Mouse (Mus musculus): ENCODE results near the gene Retnlb. TPM values are rescaled to one million over a fixed set of nuclear protein-coding genes. Genes with fewer than 3 reads are reported as not detected.
"Not testable (repeated sequence)": the region's sequence is repeated elsewhere in the genome, so short reads cannot be mapped to it uniquely, and the experiment has no call there.

The Retnlb gene
- total RNA-seq (2014; fragmentation: Nextera tagmentation): not detected in 2 replicates
- not detected in 2 replicates for total RNA-seq (2017)

DNA sequence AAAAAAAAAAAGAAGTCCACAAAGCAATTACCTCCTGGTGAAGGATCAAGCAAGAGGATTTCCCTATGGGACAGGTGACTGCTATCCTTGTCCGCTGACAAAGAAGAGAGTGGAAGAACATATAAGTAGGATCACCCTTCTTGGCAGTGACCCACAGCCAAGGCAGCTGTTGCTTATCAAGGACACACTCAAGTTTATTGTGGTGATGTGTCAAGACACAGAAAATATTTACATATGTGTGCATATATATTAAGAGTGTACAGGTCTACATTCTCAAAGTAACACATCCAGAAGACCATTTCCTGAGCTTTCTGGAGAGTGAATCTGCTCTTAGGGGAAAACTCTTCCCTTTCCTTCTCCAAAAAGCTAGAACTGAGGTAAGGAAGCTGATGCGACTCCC is at the start of gene Retnlb:
TSS of gene Retnlb (plus strand) at position 162 of the 400 bp plus-strand sequence.
- no peak for ATAC-seq (replicated peaks; ENCODE audit: low FRiP score, low TSS enrichment, poor library complexity, severe bottlenecking)

DNA sequence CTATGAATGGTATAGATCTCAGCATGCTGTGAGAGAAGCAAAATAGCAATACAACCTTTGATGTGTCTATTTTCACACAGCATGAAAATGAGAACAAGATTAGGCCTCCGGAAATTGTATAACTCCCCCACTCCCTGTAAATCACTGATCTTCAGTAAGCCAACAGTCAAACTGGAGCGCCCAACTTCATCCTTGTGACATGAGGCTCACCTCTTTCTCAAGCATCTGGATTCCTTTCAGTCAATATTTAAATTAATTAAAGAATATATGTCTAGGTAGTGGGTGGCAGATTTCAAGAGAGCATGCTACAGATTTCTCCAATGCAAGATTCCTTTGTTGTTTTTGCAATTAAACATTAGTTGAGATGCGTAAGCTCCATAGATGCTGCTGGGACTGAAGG is 47.5 kb upstream of the Retnlb start:
- ATAC-seq (replicated peaks; ENCODE audit: low FRiP score, low TSS enrichment, poor library complexity, severe bottlenecking): no peak

GRCm38 (mm10) chr16:48771971-48772445 is 44.6 kb upstream of the Retnlb start, which contains the start of gene Trat1:
Gene Trat1, minus strand, starts transcription at chr16:48772021.
- no peak for ATAC-seq (replicated peaks; ENCODE audit: low FRiP score, low TSS enrichment, poor library complexity, severe bottlenecking)

- no peak for ATAC-seq (replicated peaks; ENCODE audit: low FRiP score, low TSS enrichment, poor library complexity, severe bottlenecking)
Measured at GRCm38 (mm10) chr16:48777254-48777653, 39.4 kb upstream of the Retnlb start.

DNA sequence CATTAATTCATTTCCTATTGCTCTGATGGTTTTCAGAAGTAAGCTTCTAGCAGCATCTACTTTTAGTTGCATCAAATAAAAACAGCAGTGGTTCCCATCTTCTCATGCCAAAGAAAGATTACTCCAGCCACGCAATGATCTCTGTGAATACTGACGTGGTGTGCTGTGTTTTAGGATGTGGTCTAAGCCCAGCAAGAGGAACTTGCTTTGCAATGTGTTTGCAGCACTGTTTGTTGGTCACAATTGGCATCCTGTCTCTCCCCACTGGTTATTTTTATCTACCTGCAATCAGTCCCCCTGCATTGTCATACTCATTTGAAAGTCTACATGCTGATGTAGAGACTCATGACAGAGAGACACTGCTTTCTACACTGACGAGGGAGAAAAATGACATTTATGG is 30.4 kb upstream of the Retnlb start:
- no peak for ATAC-seq (replicated peaks; ENCODE audit: low FRiP score, low TSS enrichment, poor library complexity, severe bottlenecking)

DNA sequence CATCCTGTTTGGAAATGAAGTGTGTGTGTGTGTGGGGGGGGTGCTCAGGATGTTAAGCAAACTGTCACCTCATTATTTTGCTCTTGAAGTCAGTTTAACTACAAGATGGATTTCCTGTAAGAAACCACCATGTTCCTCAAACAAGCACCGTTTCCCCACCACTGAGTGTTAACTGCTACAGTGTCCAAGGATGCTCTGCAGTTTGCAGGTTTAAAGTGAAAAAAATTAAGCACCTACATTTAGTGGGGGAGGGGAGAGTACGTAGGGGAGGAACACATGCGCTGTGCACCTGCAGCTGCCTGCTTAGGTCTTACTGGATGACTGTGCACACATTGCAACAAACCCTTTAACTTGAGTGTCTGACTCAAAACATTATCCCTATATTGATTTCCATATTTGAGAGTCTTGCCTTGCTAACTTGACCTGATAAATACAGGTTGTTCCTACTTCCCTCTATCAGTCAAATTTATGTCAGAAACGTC is 27.9 kb upstream of the Retnlb start:
- ATAC-seq (replicated peaks; ENCODE audit: low FRiP score, low TSS enrichment, poor library complexity, severe bottlenecking): no peak

DNA sequence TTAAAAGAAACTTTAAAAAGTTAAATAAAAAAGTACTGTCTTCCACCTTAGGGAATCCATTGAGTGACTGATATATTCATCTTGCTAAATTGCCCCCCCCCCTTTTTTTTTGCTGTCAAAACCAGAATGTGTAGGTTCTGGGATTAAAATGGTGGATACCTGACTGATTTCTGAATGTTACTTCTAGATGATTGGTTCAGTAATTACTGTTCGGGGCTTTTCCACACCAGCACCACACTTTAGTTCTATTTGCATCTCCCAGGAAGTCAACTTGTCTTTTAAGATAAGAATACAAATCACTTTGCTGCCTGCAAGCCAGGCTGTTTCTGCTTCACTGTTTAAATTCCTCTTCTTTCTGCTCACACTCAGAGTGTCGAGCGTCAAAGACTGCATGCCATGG is 18.4 kb upstream of the Retnlb start:
- ATAC-seq (replicated peaks; ENCODE audit: low FRiP score, low TSS enrichment, poor library complexity, severe bottlenecking): no peak

DNA sequence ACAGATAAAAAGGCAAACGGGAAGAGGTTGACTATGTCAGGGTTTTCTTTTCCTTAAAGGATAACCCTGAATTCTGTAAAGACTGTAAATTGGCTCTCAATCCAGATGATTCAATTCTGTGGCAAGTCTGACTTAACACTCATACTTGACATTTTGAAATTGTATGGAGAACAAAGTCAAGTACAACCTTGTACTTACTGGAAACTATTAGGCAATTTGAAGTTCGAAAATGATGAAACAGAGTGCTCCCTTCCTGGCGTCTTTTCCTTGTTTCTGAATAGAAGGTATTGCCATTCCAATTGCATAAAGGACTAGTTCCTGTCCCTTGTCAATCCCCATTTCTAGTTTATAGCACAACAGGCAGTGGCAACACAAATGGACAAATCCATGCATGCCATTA is 17.2 kb upstream of the Retnlb start:
- no peak for ATAC-seq (replicated peaks; ENCODE audit: low FRiP score, low TSS enrichment, poor library complexity, severe bottlenecking)

DNA sequence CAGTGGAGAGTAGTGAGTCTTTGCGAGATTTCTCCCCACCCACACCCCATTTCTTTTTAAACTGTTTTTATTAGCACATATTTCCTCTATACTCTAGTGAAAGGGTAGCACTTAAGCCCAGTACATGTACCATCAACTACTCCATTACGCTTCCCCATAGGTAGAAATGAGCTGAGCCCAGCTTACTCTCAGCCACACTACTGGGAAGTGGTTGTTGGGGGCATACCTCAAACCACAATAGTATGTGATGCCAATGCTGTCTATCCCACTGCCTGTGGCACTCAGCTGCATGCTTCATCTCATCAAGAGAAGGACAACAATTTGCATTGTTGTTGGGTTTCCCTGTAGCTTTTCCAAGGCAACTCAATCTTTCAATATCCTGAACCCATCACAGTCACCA is 15.8 kb upstream of the Retnlb start:
- ATAC-seq (replicated peaks; ENCODE audit: low FRiP score, low TSS enrichment, poor library complexity, severe bottlenecking): no peak

GRCm38 (mm10) chr16:48805412-48805811 is 11.2 kb upstream of the Retnlb start:
- ATAC-seq (replicated peaks; ENCODE audit: low FRiP score, low TSS enrichment, poor library complexity, severe bottlenecking): no peak

GRCm38 (mm10) chr16:48806521-48806920 is 10.1 kb upstream of the Retnlb start:
- ATAC-seq (replicated peaks; ENCODE audit: low FRiP score, low TSS enrichment, poor library complexity, severe bottlenecking): no peak

- ATAC-seq (replicated peaks; ENCODE audit: low FRiP score, low TSS enrichment, poor library complexity, severe bottlenecking): no peak
Measured at GRCm38 (mm10) chr16:48809374-48809773, 7.3 kb upstream of the Retnlb start.

DNA sequence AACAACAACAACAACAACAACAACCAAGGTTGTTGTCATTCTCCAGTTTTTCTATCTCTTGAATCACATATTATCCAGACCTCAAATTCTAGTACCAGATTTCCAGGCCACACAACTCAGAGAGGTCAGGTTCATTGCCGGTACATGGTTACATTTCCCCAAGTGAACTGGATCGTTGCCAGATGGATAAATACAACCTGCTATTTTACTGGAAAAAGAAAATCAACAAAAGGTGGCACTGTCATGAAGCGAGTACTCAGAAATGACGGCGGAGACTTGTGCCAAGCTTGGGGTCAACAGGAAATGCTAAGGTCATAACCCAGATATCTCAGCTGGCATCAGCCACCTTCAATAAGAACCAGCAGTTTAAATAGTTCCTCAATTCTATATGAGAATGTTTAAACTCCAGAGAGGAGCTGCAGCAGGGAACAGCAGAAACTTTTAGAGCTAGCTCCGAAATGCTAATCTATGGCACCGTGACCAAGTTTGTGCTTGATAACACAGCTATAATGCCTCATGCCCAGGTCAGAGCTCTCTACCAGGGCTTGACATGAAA is 4.7 kb upstream of the Retnlb start:
- ATAC-seq (replicated peaks; ENCODE audit: low FRiP score, low TSS enrichment, poor library complexity, severe bottlenecking): no peak

DNA sequence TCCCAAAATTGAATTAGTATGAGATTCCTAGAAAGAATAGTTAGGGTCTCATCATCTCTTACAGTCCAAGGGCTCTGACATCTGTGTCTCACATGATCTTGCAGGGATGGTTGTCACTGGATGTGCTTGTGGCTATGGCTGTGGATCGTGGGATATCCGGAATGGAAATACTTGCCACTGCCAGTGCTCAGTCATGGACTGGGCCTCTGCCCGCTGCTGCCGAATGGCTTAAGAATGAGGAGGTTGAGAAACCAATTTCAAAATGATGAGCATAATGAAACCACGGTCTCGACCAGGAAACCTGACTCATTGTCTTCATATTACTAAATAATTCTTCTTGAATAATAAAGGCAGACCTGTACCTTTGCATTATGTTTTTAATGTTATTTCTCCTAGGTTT is 1.9 kb downstream of the Retnlb start:
- ATAC-seq (replicated peaks; ENCODE audit: low FRiP score, low TSS enrichment, poor library complexity, severe bottlenecking): no peak

GRCm38 (mm10) chr16:48826474-48826873 is 9.8 kb downstream of the Retnlb start:
- ATAC-seq (replicated peaks; ENCODE audit: low FRiP score, low TSS enrichment, poor library complexity, severe bottlenecking): no peak

DNA sequence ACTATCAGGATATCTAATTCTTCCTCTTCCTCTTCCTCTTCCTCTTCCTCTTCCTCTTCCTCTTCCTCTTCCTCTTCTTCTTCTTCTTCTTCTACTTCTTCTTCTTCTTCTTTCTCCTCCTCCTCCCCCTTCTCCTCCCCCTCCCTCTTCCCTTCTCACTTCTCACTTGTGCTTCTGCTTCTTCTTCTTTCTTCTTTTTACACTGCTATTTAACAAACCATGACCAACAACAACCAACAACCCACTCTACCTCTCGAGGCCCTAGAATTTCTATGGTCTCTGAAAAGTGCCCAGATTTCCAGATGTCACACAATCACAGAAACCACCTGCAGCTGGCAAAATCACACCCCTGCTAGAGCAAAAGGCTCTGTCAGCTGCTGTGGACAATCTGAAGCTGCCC is 11.0 kb downstream of the Retnlb start:
- ATAC-seq (replicated peaks; ENCODE audit: low FRiP score, low TSS enrichment, poor library complexity, severe bottlenecking): no peak

GRCm38 (mm10) chr16:48829060-48829459 is 12.4 kb downstream of the Retnlb start:
- no peak for ATAC-seq (replicated peaks; ENCODE audit: low FRiP score, low TSS enrichment, poor library complexity, severe bottlenecking)

DNA sequence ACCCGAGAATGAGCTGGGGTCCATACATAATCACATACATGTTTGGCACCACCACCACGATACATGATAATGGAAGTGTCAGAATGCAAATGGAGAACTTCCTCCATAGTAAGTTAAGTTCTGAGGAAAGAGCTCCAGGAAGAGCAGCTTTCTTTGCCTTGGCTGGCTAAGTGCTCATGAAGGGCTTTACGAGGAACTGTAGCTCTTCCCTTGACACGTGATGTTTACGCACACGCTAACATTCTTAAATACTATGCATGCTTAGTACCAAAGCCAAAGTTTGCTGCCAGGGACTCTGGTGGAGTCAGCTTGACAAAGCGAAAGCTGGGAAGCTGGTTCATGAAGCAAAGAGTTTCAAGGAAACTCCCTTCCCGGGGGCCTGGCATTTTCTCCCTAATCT is 15.4 kb downstream of the Retnlb start:
- ATAC-seq (replicated peaks; ENCODE audit: low FRiP score, low TSS enrichment, poor library complexity, severe bottlenecking): no peak

DNA sequence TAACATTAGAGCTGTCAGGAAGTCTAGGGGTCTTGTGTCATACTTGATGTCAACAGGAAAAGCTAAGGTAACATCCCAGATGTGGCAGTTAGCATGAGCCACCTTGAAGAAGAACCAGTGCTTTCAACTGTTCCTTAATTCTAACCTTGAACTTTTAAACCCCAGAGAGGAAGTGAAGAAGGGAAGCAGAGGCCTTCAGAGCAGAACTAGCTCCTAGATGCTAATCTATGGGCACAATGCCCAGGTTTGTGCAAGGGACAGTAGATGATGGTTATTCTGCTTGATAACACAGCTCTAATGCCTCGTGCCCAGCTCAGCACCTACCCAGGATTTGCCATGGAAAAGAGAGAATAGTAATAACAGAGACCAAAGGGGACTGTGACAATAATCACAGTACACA is 17.0 kb downstream of the Retnlb start:
- not testable (repeated sequence) for ATAC-seq (replicated peaks; ENCODE audit: low FRiP score, low TSS enrichment, poor library complexity, severe bottlenecking)

DNA sequence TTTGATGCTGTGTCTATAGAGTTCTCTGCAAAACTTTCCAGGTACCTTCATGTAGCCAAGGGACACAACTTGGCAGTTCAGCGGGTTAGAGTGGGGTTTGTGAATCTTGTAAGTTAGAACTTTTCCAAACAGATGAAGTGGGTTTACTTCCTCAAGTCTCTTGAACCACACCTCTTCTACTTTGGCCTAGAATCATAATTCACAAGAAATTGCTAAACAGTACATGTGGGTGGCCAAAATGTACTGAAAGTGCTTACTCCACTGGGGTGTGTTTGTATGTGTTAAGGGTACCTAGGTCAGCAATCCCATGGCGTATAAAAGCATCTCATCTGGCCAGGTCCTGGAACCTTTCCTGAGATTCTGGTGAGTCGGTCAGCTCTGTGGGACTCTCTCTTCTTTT is 25.6 kb downstream of the Retnlb start, which contains the start of gene Retnla:
TSS of gene Retnla (plus strand) at position 286 of the 400 bp plus-strand sequence.
- no peak for ATAC-seq (replicated peaks; ENCODE audit: low FRiP score, low TSS enrichment, poor library complexity, severe bottlenecking)

GRCm38 (mm10) chr16:48843671-48844386 is 27.2 kb downstream of the Retnlb start:
- peak; percentile 92 for ATAC-seq (replicated peaks; ENCODE audit: low FRiP score, low TSS enrichment, poor library complexity, severe bottlenecking)
